Mouse (Mus musculus): Measurements from ENCODE around the gene Plcl2.

GRCm38 (mm10) chr17:50487670-50488069 is 21.5 kb upstream of the Plcl2 start:
- TF ChIP-seq POLR2A (IDR thresholded peaks at IDR 0.05; ENCODE audit: low read depth, low read length): no peak
- no peak for TF ChIP-seq CTCF (IDR thresholded peaks at IDR 0.05; ENCODE audit: extremely low read depth, insufficient read depth, insufficient read length, insufficient replicate concordance)

Measured in spleen, adult 2 months (tissue).